Mouse (Mus musculus): ENCODE data around the gene Ddx31.

Ddx31 gene

DNA sequence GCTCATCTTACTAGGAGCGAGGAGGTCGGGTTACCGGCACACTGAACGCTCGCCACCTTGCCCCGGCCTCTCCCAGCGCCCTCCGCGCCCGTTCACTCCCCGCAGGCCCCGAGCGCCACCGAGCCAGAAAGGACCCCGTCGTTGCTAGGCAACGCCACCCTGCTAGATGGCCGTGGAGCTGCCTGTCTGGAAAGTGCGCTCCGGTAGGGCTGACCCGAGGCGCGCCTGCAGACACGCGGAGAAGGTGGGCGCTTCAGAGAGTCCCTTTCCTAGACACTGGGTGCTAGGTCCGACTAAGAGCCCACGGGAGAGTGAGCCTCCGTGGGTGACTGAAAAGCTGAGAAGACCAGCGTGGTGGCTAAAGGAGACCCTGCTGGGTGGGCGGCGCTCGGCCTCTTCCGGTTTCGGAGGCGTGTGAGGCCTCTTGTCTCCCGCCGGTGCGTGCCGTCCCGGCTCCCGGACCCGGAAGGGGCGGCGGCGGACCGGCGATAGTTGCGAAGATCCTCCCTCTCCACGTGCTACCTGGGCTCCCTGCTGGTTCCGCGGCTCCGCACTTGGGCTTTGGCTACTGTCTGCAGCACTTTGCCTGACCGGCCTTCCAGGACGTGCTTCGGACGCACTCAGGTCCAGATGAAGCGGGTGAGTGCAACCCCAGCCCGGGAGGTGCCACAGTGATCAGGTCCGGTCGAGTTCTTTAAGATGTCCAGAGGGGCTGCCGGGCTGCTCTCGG, at the start of gene Ddx31, which contains the start of gene Gtf3c4:
Gene Ddx31 (plus strand): TSS at position 185 of the 730 bp plus-strand sequence.
Gene Gtf3c4 (minus strand): TSS at position 139 of the 730 bp plus-strand sequence.
- DNase-seq (ENCODE audit: low read depth), result peak; percentile 98

DNA sequence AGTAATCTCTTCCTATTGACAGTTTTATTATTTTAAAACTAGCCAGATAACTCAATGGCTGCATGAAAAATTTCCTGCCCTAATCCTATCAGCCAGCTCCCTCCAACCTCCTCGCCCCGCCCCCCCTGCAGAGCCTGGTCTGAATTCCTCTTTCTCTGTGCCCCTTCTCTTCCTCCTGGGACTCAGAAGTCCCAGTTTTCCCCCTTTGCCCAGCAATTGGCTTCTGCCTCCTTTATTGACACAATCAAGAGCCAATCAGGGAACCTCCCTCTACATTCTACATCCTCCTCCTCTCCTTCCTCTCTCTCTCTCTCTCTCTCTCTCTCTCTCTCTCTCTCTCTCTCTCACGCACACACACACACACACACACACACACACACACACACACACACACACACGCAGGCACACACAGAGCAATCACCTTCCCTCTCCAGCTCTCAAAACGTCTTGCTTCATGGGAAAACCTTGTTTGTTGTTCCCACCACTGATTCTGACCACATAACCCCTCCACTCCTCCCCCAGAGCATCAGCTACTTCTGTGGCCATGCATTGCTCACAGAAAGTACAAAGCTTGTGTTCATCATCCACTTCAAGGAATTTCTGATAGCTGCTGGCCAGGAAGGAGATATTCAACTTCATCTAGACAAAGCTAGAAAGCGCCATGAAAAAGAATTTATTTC, 47.1 kb upstream of the Ddx31 start:
- DNase-seq (ENCODE audit: low read depth), result peak; percentile 85

DNA sequence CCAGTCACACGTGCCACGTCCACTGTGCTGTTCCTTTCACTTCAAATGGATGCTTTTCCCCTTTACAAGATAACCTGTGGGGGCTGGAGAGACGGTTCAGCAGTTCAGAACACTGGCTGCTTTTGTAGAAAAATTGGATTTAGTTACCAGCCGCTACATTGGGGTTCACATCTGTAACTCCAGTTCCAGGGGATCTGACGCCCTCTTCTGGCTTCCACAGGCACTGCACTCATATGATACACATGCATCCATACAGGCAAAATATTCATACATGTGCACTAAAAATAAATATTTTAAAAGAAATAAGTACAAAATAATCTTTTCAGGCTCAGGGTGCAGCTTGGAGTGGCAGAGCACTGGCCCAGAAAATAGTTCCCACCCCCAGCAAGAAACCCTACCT, 45.6 kb upstream of the Ddx31 start:
- no peak for DNase-seq (ENCODE audit: low read depth)

DNA sequence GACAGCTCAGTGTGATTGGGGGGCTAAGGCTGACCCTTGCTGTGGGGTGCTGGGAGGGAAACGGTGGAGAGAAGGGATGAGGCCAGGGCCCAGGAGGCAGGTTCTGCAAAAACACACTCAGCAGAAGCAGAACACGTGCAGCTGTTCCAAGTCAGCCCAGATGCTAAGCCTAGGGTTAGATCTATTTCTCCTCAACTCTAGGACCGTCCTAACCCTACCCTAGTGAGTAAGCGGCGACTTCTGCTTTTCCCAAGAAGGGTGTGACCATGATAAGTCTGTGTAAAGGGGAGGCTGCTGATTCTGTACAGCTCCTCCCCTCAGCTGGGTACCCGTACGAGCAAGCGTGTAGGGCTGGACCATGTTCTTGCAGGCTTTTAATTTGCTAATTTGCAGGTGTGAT, 43.9 kb upstream of the Ddx31 start:
- no peak for DNase-seq (ENCODE audit: low read depth)

DNA sequence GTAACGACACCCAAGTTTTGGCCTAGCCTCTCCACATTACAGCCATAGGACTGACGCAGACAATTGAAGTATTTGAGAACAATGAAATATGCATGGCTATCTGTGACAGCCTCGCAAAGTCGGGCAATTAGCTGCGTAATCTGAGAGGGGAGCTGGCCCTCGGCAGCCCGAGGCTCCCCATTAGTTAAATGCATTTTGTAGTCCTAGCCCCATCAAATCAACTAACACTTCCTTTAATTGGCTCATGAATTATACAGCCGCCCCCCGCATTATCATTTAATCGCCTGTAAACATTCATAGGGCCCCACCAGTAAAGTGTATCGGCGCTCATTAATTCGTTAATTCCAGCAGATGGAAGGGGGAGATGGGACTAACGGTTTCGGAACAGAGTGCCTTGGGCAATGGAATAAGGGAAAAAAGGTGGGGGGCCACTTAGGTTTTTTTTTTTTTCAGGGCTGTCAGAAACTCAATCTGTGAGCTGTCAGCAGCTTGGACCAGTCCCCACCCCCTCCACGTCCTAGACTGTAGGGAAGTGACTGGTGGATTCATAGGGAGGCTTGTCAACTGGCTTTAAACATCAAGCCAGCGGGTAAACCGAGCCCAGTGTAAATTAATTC, 42.6 kb upstream of the Ddx31 start:
- no peak for DNase-seq (ENCODE audit: low read depth)

DNA sequence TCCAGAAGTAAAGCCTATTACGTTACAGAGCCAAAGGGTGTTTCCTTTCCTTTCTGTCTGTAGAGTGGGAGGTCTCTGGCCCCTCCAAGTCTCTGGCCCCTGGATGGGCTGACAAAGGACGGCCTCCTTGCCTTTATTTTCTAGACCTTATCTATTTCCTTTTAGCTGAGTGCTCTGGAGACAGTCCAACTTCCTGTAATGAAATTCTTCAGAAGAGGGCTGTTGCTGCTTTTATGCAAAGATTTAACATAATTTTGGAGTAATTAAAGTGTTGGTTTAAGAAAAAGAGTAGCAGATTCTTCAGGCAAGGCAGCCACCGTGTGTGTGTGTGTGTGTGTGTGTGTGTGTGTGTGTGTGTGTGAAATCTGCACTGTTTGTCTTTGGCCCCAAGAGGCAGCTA, 41.8 kb upstream of the Ddx31 start:
- no peak for DNase-seq (ENCODE audit: low read depth)

DNA sequence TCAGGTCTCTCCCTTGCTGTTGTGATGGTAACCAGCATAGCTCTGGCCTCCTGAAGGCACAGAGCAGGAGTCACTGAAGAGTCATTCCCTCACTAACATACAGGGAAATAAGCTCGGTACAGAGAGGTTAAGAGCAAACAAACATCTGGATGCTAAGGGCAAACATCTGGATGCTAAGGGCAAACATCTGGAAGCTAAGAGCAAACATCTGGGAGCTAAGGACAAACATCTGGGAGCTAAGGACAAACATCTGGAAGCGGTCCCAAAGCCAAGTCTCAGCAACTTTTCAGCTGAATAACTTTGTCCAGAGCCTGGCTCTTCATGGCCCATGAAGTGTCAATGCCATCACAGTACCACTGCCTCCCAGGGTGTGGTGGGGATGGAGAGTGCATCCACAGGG, 40.6 kb upstream of the Ddx31 start:
- peak; percentile 7 for DNase-seq (ENCODE audit: low read depth)

DNA sequence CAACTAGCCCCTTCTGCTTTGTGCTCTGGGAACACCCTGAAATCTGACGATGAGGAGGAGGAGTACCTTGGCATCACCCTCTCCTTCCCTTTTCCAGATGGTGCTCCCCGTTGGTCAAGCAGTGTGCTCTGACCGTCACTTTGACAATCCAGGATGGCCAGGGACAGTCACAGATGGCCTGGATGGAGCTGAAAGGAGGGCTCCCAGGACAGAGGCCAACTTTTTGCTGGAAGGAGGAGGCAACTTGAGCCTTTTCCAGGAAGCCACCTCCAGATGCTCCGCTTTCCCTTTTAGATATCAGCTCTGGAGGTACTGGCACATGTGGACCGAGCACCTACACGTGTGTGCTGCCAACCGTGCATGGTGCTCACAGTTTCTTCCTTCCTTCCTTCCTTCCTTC, 36.8 kb upstream of the Ddx31 start:
- no peak for DNase-seq (ENCODE audit: low read depth)

DNA sequence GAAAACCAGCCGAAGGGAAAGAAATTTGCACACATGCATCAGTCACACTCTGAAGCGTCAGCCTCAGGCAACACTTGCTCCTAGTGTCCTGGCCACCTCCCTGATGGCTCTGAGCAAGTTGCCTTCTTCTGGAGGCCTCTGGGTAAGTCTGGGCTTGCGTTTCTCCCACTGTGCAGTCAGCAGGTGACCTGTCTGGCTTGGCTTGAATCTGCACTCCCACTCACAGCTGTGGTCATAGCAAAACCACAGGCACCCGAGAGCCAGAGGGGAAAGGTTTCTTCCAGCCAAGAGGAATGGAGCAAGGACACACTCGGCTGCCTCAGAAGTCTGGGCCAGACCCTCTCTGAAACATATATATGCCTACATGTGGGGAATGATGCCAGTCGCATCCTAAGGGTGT, 31.4 kb upstream of the Ddx31 start:
- DNase-seq (ENCODE audit: low read depth), result no peak

DNA sequence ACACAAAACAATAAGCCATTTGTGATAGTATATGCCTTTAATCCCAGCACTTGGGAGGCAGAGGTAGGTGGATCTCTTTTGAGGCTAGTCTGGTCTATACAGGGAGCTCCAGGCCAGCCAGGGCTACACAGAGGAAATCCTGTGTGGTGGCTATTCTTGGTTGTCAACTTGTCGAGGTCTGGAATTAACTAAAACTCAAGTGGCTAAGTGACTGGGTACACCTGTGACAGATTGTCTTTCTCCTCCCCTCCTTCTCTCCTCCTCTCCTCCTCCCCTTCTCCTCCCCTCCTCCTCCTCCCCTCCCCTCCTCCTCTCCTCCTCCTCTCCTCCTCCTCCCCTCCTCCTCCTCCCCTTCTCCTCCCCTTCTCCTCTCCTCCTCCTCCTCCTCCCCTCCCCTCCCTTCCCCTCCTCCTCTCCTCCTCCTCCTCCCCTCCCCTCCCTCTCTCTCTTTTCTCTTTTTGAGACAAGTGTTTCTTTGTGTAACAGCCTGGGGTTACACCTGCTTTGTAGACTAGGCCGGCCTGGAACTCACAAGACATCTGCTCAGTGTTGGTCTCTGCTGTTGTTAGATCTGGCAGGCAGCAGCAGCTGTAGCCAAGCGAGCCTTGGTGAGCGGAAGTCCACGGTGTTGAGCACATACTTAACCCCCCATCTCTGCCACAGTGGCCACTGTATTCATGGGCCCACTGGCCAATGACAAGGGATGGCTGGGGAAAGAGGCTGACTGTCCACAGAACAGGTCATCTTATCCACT, 29.8 kb upstream of the Ddx31 start:
- DNase-seq (ENCODE audit: low read depth), result no peak

DNA sequence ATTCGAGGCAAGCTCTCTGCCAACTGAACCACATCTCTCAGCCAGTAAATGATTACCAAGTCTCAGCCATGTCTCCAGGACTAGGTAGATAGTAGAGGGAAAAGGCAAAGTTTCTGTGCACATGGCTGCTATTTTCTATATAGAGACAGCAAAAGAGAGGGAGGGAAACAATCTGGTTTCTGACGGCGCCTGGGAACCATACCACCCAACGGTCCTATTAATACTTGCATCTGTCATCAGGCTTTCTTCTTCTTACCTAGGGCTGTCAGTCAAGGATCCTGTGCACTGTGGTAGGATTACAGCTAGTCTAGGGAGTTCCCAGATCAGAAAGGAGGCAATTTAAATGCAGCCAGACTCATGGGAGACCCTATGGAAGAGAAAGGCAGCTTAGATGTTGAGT, 21.3 kb upstream of the Ddx31 start:
- no peak for DNase-seq (ENCODE audit: low read depth)

DNA sequence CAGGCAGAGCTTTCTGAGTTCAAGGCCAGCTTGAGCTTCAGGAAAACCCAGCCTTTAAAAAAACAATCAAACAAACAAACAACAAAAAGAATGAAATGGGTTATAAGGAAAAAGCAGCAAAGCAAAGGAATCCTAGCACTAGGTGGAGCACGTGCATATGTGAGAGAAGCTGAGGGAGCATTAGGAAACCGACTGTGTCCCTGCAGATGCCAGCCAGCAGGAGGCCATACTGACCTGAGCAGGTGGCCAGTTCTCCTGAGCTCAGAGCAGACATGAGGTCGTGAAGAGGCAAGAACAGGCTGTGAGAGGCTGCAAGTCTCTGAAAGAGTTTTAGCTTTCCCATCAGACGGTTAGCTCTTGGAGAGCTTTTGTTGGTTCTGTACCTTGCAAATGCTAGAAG, 10.9 kb upstream of the Ddx31 start:
- DNase-seq (ENCODE audit: low read depth), result peak; percentile 28

DNA sequence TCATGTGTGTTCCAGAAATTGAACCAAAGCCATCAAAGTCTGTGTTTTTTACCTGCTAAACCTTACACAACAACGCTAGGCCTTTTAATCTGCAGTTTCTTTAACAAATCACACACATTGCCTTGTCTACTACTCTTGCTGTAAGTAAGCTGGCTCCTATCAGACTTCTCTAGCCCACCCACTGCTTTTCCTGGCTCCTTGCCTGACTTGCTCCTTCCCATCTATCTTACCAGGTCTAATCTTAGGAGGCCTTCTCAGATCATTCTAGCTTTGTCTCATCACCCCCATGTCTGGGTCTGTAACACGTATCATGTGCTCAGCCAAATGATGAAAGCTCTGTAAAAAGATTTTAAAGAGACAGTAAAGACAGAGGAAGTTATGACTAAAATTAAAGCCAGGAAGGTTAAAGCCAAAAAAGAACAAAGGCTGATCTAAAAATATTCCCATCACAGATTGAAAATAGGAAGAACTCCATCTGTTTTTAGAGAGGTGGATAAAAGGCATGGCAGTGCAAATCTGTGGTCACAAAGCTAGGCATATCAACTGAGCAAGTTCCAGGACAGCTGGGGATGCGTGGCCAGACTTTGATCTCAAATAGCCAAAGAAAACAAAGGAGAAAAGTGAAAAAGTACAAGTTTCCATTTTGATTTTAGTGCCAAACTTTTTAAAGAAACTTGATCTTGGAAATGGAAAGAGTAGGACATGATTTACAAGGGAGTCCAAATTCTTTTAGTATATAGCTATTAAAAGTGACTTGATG, 3.8 kb upstream of the Ddx31 start:
- no peak for DNase-seq (ENCODE audit: low read depth)

DNA sequence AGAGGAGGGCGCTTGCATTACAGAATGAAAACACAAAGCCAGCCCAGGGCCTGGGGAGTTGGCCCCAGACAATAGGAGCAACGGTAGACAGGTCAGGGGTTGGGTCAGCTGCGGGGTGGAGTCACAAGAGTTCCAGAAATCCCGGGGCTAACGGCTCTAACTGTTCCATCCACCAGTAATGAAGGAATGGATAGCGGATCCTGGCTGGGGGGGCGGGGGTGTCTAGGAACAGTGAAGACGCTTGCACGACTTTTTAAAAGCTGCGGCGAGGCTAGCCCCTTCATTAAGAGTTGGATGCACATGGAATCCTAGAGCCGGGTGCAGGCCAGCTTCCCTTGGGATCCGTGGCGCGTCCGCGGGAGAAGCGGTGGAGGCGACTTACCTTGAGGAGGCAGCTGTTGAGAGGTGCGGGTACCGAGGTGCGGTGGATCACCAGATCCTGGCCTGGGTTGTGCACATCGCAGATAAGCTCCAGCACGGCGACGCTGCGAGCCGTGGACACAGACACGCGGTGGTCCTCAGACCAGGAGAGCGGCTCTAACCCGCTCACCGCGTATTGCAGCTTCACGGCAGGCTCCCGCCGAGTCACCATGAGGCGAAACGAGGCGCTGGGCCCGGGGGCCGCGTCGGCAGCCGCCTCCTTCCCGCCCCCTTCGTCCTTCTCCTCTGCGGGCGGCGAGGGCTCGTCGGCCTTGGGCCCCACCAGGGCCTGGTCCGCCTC, 545 bp upstream of the Ddx31 start:
- DNase-seq (ENCODE audit: low read depth), result no peak

DNA sequence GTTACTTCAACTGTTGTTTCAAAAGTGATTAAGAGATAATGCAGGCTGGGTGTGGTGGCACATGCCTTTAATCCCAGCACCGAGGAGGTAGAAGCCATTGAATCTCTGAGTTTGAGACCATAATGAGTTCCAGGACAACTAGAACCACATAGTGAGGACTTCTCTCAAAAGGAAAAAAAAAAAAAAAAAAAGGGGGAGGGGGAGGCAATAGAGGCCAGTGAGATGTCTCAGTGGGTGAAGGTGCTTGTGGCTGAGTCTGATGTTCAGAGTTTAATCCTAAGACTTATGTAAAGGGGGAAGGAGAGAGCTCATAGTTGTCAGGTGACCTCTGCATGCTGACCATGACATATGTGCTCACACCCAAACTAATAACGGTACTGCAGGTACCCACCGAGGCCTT, 1.8 kb downstream of the Ddx31 start:
- DNase-seq (ENCODE audit: low read depth), result no peak

DNA sequence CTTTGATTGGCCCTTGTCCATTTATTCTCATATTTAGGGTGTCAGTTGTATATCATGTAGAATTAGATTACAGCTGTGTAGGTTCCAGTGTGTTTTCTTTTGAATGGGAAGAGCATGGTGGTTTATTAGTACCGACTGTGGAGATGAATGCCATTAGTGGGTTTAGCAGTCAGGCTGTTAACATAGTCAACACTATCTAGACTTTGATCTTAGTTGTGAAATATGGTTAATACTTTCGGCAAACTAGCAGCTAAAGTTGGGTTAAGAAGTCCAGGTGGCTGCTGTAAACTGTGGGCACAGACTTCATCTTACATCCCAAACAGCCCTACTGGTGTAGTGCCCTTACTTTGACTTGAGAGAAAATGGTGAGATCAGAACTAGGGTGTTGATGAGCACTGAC, 8.7 kb downstream of the Ddx31 start:
- DNase-seq (ENCODE audit: low read depth), result no peak

DNA sequence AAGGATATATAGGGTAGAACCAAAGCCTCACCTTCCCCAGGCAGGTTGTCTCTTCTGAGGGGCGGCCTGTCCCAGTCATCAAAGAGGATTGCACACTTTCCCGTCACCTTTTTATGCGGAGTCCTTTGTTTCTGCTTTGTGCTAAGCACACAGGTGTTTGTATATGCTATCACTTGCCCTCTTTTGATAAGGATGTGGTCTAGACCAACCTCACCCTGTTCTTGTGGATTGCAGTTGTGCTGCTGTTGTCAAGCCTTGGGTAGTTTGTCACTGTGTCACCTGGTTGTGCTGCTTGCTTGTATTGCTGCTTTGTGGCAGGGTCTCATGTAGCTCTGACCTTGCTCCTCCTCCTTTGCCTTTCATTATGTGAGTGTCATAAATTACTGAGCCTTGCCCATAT, 12.4 kb downstream of the Ddx31 start:
- no peak for DNase-seq (ENCODE audit: low read depth)

DNA sequence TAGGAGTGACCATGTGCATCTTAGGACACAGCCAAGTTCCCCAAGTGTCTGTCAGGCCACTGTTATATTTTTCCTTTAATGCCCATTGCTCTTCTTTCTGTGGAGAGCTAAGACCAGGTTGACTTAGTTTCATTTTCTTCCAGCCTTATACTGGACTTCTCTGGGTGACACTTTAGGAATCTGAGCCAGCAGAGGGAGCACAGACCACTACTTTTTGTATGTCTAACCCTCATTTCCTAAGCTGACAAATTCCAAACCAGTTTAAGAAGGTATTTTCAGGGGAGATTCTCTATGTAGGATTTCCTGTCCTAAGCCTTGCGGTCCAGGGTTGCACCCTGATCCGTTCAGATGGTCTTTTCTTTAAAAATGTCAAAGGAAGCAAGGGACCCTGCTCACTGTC, 15.6 kb downstream of the Ddx31 start:
- DNase-seq (ENCODE audit: low read depth), result peak; percentile 43

DNA sequence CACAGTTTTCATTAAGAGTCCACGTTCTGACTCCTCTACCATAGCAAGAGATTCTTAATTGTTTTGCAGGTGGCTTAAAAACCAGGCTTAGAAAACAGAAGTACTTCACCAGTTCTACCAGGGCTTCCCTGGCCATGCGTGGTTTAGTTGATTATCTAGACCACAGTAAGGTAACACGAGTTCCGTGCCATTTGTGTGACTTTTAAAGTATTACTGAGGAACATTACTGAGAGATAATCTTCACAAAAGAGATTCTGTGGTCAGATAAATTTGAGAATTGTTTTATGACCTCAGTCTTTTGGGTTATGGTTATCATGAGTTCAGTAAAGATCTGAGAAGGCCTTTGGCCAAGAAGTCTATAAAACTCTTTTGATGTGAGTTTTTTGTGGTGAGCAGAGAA, 19.1 kb downstream of the Ddx31 start:
- DNase-seq (ENCODE audit: low read depth), result no peak

DNA sequence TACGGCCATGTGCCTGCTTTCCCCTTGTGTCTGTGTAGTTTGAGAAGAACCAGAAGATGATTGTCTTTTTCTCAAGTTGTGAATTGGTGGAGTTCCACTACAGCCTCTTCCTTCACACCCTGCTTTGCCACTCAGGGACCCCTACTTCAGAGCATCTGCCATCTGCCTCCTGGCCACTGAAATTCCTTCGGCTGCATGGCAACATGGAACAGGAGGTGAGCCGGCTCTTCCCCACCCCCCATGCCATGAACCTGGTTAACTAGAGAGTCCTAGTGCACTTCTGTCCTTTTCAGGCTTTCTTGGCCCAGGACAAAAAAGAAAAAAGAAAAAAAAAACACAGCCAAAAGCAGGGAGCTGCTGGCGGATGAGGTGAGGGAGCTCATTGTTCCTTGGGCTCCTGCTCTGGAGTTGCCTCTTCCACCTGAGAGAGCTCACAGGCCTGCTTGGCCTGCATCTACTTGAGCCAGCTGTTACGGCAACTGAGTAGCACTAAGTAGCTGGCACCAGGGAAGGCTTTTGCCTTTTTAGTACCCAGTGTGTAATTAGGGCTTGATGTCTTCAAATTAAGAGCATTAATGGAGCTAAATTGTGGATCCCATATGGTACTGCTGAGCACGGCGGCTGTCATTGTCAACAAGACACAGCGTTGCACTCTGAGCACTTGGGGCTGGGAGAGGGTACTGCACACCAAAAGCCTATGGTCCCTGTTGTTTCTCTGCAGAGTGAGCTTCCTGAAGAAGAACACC, 20.6 kb downstream of the Ddx31 start:
- DNase-seq (ENCODE audit: low read depth), result no peak

DNA sequence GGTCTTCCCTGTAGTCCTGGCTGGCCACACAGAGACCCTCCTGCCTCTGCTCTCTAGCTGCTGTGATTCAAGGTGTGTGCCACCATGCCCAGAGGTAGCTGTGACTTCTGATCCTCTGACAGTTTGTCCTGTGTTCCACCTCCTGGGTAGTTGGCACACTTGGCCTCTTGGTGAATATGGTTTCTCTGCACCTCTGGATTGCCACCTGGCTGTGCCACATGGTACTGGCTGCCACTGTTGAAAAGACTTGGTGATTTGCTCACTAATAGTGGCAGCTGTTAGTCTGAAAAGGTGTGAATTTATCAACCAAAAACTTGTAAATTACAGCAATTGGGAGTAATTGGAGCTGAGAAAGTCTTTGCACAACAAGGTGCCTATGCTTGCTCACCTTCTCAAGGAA, 23.7 kb downstream of the Ddx31 start:
- no peak for DNase-seq (ENCODE audit: low read depth)
